Mouse (Mus musculus): Measurements from ENCODE around the gene Slc2a6.

- no peak for TF ChIP-seq CTCF (conservative IDR thresholded peaks at IDR 0.05; ENCODE audit: low read length)
- TF ChIP-seq POU5F1 (IDR thresholded peaks at IDR 0.05; ENCODE audit: borderline replicate concordance, low read length) = no peak
- no peak for TF ChIP-seq NANOG (IDR thresholded peaks at IDR 0.05; ENCODE audit: borderline replicate concordance, low read length)
Measured at GRCm38 (mm10) chr2:27027618-27028436, at the start of gene Slc2a6.

Measured in E14TG2a.4 (cell line).